Mouse (Mus musculus) lung, postnatal 0 days (tissue): ENCODE data around the gene Gm9918. TPM values are rescaled to one million over a fixed set of nuclear protein-coding genes. Genes with fewer than 3 reads are reported as not detected.

Source experiments
- ATAC-seq: fragments of 200-750 bp; cut with Nextera tagmentation; 2 replicates; pipeline ENCODE4 v1.8.0; 2017; ENCODE audit warnings: moderate library complexity
- DNase-seq: peaks from one replicate; pipeline ENCODE4 v3.0.0-alpha.2; 2016; ENCODE audit warnings: low spot score
- H3K27ac ChIP-seq: fragments of 300-500 bp; sonication (generic); 2 replicates; pipeline ENCODE4 v1.5.1; 2014; ENCODE audit warnings: antibody characterized with exemption, mild to moderate bottlenecking, low read length, mixed read lengths
- H3K27me3 ChIP-seq: fragments of 300-500 bp; sonication (generic); replicated peaks from 2 replicates; pipeline ENCODE4 v1.6.1; 2014; ENCODE audit warnings: low read length, mixed read lengths; ENCODE audit not compliant: insufficient read depth
- H3K36me3 ChIP-seq: fragments of 300-500 bp; sonication (generic); 2 replicates; pipeline ENCODE4 v1.6.1; 2014; ENCODE audit warnings: low read length, mixed read lengths; ENCODE audit not compliant: insufficient read depth
- H3K4me1 ChIP-seq: fragments of 300-500 bp; sonication (generic); 2 replicates; pipeline ENCODE4 v1.6.1; 2014; ENCODE audit warnings: antibody characterized with exemption, low read depth, low read length, mixed read lengths; ENCODE audit not compliant: insufficient read depth
- H3K4me2 ChIP-seq: fragments of 300-500 bp; sonication (generic); replicated peaks from 2 replicates; pipeline ENCODE4 v1.6.1; 2014; ENCODE audit warnings: low read depth, mild to moderate bottlenecking, low read length, moderate library complexity, mixed read lengths
- H3K4me3 ChIP-seq: fragments of 300-500 bp; sonication (generic); 2 replicates; pipeline ENCODE4 v1.5.1; 2014; ENCODE audit warnings: low read depth, low read length
- H3K9ac ChIP-seq: fragments of 300-500 bp; sonication (generic); replicated peaks from 2 replicates; pipeline ENCODE4 v1.6.1; 2014; ENCODE audit warnings: low read depth, mild to moderate bottlenecking
- H3K9me3 ChIP-seq: fragments of 300-500 bp; sonication (generic); 2 replicates; pipeline ENCODE4 v1.6.1; 2016; ENCODE audit warnings: low read length, mixed read lengths
- CTCF ChIP-seq: IDR thresholded peaks from 2 replicates; pipeline ENCODE4 v1.5.1; 2016; ENCODE audit warnings: antibody characterized with exemption, mild to moderate bottlenecking
- EP300 ChIP-seq: IDR thresholded peaks from 2 replicates; pipeline ENCODE4 v1.6.1; 2016; ENCODE audit warnings: antibody characterized with exemption, mild to moderate bottlenecking, control low read depth
- WGBS: fragments of 180-500 bp; shearing (Covaris S2); extraction: QIAGEN DNeasy Blood & Tissue Kit; methylation state at CpG from one replicate; pipeline ENCODE4 v1.1.7; 2014; 5-methylcytosine and 5-hydroxymethylcytosine counted together
- polyA plus RNA-seq: library from polyadenylated mRNA; unstranded; fragments of >200 nt; fragmentation: Nextera tagmentation; extraction: Ambion mirVana; gene quantifications from 2 replicates; pipeline ENCODE4 v1.2.1, GENCODE M21; 2015

The Gm9918 gene
- polyA plus RNA-seq, 1 experiment from 2014 or later: 0.13 TPM

GRCm38 (mm10) chr15:102238543-102239259 is 31.7 kb upstream of the Gm9918 start:
- Histone ChIP-seq H3K9me3 (no peaks in the 10 kb centered on the region), H3K4me3 (no peak overlapping the region), H3K4me1 (peaks cover 26% of the 10 kb centered on the region), H3K27ac (no peak overlapping the region), H3K4me2 (no peak overlapping the region), H3K36me3 (peaks cover 21% of the 10 kb centered on the region; the same call in 1 of the 2 replicates), H3K9ac (no peak overlapping the region), H3K27me3 (no peaks in the 10 kb centered on the region)
- DNase-seq (no peak), ATAC-seq (no peak)
- TF ChIP-seq EP300 (no peak), CTCF (no peak)
- 87% methylated on average over 14 of the region's 14 CpGs for WGBS

- peaks cover 21% of the 10 kb centered on the region; the same call in 1 of the 2 replicates for H3K36me3 ChIP-seq
Observed at GRCm38 (mm10) chr15:102239260-102239590, 31.1 kb upstream of the Gm9918 start.

GRCm38 (mm10) chr15:102239851-102240250 is 30.5 kb upstream of the Gm9918 start:
- Histone ChIP-seq H3K9ac (no peak overlapping the region), H3K27ac (0 out of 2 replicates have a peak overlapping the region, but pooled peaks have one; percentile 14), H3K27me3 (no peaks in the 10 kb centered on the region), H3K4me2 (no peak overlapping the region), H3K4me1 (peaks cover 32% of the 10 kb centered on the region), H3K9me3 (no peaks in the 10 kb centered on the region), H3K4me3 (no peak overlapping the region), H3K36me3 (peaks cover 21% of the 10 kb centered on the region; the same call in 1 of the 2 replicates)
- 73% methylated on average over 11 of the region's 11 CpGs for WGBS
- ATAC-seq: no peak
- TF ChIP-seq CTCF (no peak), EP300 (no peak)
- DNase-seq: no peak

More at GRCm38 (mm10) chr15:102239260-102239590, 31.1 kb upstream of the Gm9918 start:
- 0 out of 2 replicates have a peak overlapping the region, but pooled peaks have one; percentile 14 for H3K27ac ChIP-seq
- 14% methylated on average over 9 of the region's 9 CpGs for WGBS
- H3K9ac ChIP-seq: no peak overlapping the region
- no peaks in the 10 kb centered on the region for H3K27me3 ChIP-seq
- peaks cover 29% of the 10 kb centered on the region for H3K4me1 ChIP-seq
- no peak overlapping the region for H3K4me2 ChIP-seq
- DNase-seq (peak; percentile 82), ATAC-seq (peak; percentile 25)
- H3K9me3 ChIP-seq: no peaks in the 10 kb centered on the region
- TF ChIP-seq EP300: no peak; the same call in 1 of the 2 replicates
- TF ChIP-seq CTCF: peak; percentile 91
- H3K4me3 ChIP-seq: no peak overlapping the region

GRCm38 (mm10) chr15:102240607-102241006 is 29.8 kb upstream of the Gm9918 start:
- Histone ChIP-seq H3K9ac (no peak overlapping the region), H3K4me3 (no peak overlapping the region), H3K4me2 (no peak overlapping the region), H3K27ac (peak overlapping the region; percentile 27; the same call in 1 of the 2 replicates), H3K4me1 (peaks cover 33% of the 10 kb centered on the region), H3K36me3 (peaks cover 21% of the 10 kb centered on the region; the same call in 1 of the 2 replicates), H3K9me3 (no peaks in the 10 kb centered on the region), H3K27me3 (no peaks in the 10 kb centered on the region)
- 52% methylated on average over 4 of the region's 4 CpGs for WGBS
- TF ChIP-seq EP300: peak; percentile 91
- no peak for TF ChIP-seq CTCF
- DNase-seq (peak; percentile 67), ATAC-seq (peak; percentile 44)

- ATAC-seq (no peak), DNase-seq (no peak)
- TF ChIP-seq CTCF (no peak), EP300 (no peak)
- Histone ChIP-seq H3K27ac (peak overlapping the region; percentile 99), H3K36me3 (peaks cover 15% of the 10 kb centered on the region; the same call in 1 of the 2 replicates), H3K4me3 (peak overlapping the region; percentile 67; the same call in 1 of the 2 replicates), H3K9ac (0 out of 2 replicates have a peak overlapping the region, but pooled peaks have one; percentile 9), H3K9me3 (no peaks in the 10 kb centered on the region), H3K4me2 (peak overlapping the region; percentile 72), H3K4me1 (peaks cover 31% of the 10 kb centered on the region), H3K27me3 (no peaks in the 10 kb centered on the region)
- WGBS: 44% methylated on average over 12 of the region's 12 CpGs
Observed at GRCm38 (mm10) chr15:102242404-102243228, 27.7 kb upstream of the Gm9918 start.
